Mouse (Mus musculus) ES-Bruce4 (cell line): ENCODE results near the gene Cdc26.

Source experiments
- EP300 ChIP-seq: IDR thresholded peaks from 2 replicates; pipeline ENCODE4 v1.6.1; 2011; ENCODE audit warnings: low read depth, low read length; ENCODE audit not compliant: insufficient read depth
- POLR2A ChIP-seq: IDR thresholded peaks from one replicate; pipeline ENCODE4 v1.8.1; 2011; ENCODE audit warnings: low read length; ENCODE audit not compliant: insufficient read depth

DNA sequence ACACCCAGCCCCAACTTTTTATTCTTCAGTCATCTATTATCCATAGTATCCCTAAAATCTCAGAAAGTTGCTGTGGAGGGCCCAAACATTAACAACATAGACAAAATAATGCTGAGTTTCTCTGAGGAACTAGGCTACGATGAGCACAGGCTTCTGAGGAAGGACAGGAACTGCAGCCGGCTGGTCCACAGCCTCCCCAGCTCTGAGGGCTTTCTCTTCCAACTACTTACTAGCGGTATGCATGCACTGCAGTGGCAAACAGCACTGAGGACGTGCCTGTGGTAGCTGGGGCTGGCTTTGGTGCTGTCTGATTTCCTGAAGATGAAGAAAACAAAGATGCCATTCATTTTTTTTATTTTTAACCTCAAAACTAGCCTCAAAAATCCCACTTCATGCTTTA lies 62.6 kb downstream of the Cdc26 start:
- no peak for TF ChIP-seq EP300
- no peak for TF ChIP-seq POLR2A
